Mouse (Mus musculus): Measurements from ENCODE around the gene Mark3. TPM values are rescaled to one million over a fixed set of nuclear protein-coding genes. Genes with fewer than 3 reads are reported as not detected.

The Mark3 gene
- polyA plus RNA-seq, 1 experiment, result 80.0 TPM

- Histone ChIP-seq H3K27me3 (ENCODE audit: control insufficient read depth, insufficient read depth, low read length) (no peaks in the 10 kb centered on the region), H3K4me3 (replicated peaks; ENCODE audit: insufficient read depth, low read depth, low read length) (no peak overlapping the region), H3K27ac (ENCODE audit: insufficient read depth, low read length) (no peak overlapping the region), H3K4me1 (ENCODE audit: control insufficient read depth, insufficient read depth, low read length) (no peaks in the 10 kb centered on the region)
- TF ChIP-seq POLR2A (IDR thresholded peaks at IDR 0.05; ENCODE audit: borderline replicate concordance, insufficient read depth, low read length) (no peak), CTCF (IDR thresholded peaks at IDR 0.05; ENCODE audit: borderline replicate concordance, insufficient read depth, low read depth, low read length) (no peak)
- no peak for DNase-seq
- WGBS, result 56% methylated on average over 4 of the region's 4 CpGs
These were observed 12.0 kb upstream of the Mark3 start for GRCm38 (mm10) chr12:111562276-111562814.

GRCm38 (mm10) chr12:111563076-111563629 is 11.2 kb upstream of the Mark3 start:
- TF ChIP-seq CTCF (IDR thresholded peaks at IDR 0.05; ENCODE audit: borderline replicate concordance, insufficient read depth, low read depth, low read length) (no peak), POLR2A (IDR thresholded peaks at IDR 0.05; ENCODE audit: borderline replicate concordance, insufficient read depth, low read length) (no peak)
- H3K27me3 ChIP-seq (ENCODE audit: control insufficient read depth, insufficient read depth, low read length), result no peaks in the 10 kb centered on the region
- H3K4me1 ChIP-seq (ENCODE audit: control insufficient read depth, insufficient read depth, low read length), result no peaks in the 10 kb centered on the region
- 51% methylated on average over 5 of the region's 5 CpGs for WGBS
- DNase-seq, result no peak
- H3K27ac ChIP-seq (ENCODE audit: insufficient read depth, low read length), result no peak overlapping the region
- H3K4me3 ChIP-seq (replicated peaks; ENCODE audit: insufficient read depth, low read depth, low read length), result no peak overlapping the region

- H3K27ac ChIP-seq (ENCODE audit: insufficient read depth, low read length), result no peak overlapping the region
- TF ChIP-seq POLR2A (IDR thresholded peaks at IDR 0.05; ENCODE audit: borderline replicate concordance, insufficient read depth, low read length), result no peak
- no peak for TF ChIP-seq CTCF (IDR thresholded peaks at IDR 0.05; ENCODE audit: borderline replicate concordance, insufficient read depth, low read depth, low read length)
- no peak overlapping the region for H3K4me3 ChIP-seq (replicated peaks; ENCODE audit: insufficient read depth, low read depth, low read length)
- no peaks in the 10 kb centered on the region; the same call in 1 of the 2 replicates for H3K4me1 ChIP-seq (ENCODE audit: control insufficient read depth, insufficient read depth, low read length)
- no peak for DNase-seq
- no peaks in the 10 kb centered on the region for H3K27me3 ChIP-seq (ENCODE audit: control insufficient read depth, insufficient read depth, low read length)
- 60% methylated on average over 5 of the region's 5 CpGs for WGBS
These were observed 9.0 kb upstream of the Mark3 start for GRCm38 (mm10) chr12:111565363-111565762.

- Histone ChIP-seq H3K4me1 (ENCODE audit: control insufficient read depth, insufficient read depth, low read length) (peaks cover 6% of the 10 kb centered on the region), H3K4me3 (replicated peaks; ENCODE audit: insufficient read depth, low read depth, low read length) (no peak overlapping the region), H3K27me3 (ENCODE audit: control insufficient read depth, insufficient read depth, low read length) (no peaks in the 10 kb centered on the region), H3K27ac (ENCODE audit: insufficient read depth, low read length) (no peak overlapping the region)
- TF ChIP-seq CTCF (IDR thresholded peaks at IDR 0.05; ENCODE audit: borderline replicate concordance, insufficient read depth, low read depth, low read length), result no peak
- no peak for TF ChIP-seq POLR2A (IDR thresholded peaks at IDR 0.05; ENCODE audit: borderline replicate concordance, insufficient read depth, low read length)
- no peak for DNase-seq
- 63% methylated on average over 11 of the region's 11 CpGs for WGBS
These were observed 5.5 kb upstream of the Mark3 start for GRCm38 (mm10) chr12:111568836-111569235.

- no peak for TF ChIP-seq POLR2A (IDR thresholded peaks at IDR 0.05; ENCODE audit: borderline replicate concordance, insufficient read depth, low read length)
- TF ChIP-seq CTCF (IDR thresholded peaks at IDR 0.05; ENCODE audit: borderline replicate concordance, insufficient read depth, low read depth, low read length), result no peak
- WGBS, result 83% methylated on average over 7 of the region's 7 CpGs
- H3K4me1 ChIP-seq (ENCODE audit: control insufficient read depth, insufficient read depth, low read length), result peaks cover 6% of the 10 kb centered on the region
- no peak overlapping the region for H3K4me3 ChIP-seq (replicated peaks; ENCODE audit: insufficient read depth, low read depth, low read length)
- no peak overlapping the region for H3K27ac ChIP-seq (ENCODE audit: insufficient read depth, low read length)
- no peak for DNase-seq
- no peaks in the 10 kb centered on the region for H3K27me3 ChIP-seq (ENCODE audit: control insufficient read depth, insufficient read depth, low read length)
These were observed 1.9 kb upstream of the Mark3 start for GRCm38 (mm10) chr12:111572406-111572805.

- H3K4me3 ChIP-seq (replicated peaks; ENCODE audit: insufficient read depth, low read depth, low read length), result peak overlapping the region; percentile 85
- no peak overlapping the region for H3K27ac ChIP-seq (ENCODE audit: insufficient read depth, low read length)
- H3K4me1 ChIP-seq (ENCODE audit: control insufficient read depth, insufficient read depth, low read length), result peaks cover 8% of the 10 kb centered on the region
- TF ChIP-seq CTCF (IDR thresholded peaks at IDR 0.05; ENCODE audit: borderline replicate concordance, insufficient read depth, low read depth, low read length) (no peak), POLR2A (IDR thresholded peaks at IDR 0.05; ENCODE audit: borderline replicate concordance, insufficient read depth, low read length) (no peak)
- 25% methylated on average over 6 of the region's 6 CpGs for WGBS
- DNase-seq, result peak in 1 of 2 experiments; percentile 16
- no peaks in the 10 kb centered on the region for H3K27me3 ChIP-seq (ENCODE audit: control insufficient read depth, insufficient read depth, low read length)
These were observed 1.0 kb upstream of the Mark3 start for GRCm38 (mm10) chr12:111573315-111573714.

GRCm38 (mm10) chr12:111574887-111575838 is 840 bp downstream of the Mark3 start:
- peak overlapping the region; percentile 85 for H3K4me3 ChIP-seq (replicated peaks; ENCODE audit: insufficient read depth, low read depth, low read length)
- H3K27me3 ChIP-seq (ENCODE audit: control insufficient read depth, insufficient read depth, low read length), result no peaks in the 10 kb centered on the region
- H3K4me1 ChIP-seq (ENCODE audit: control insufficient read depth, insufficient read depth, low read length), result peaks cover 12% of the 10 kb centered on the region
- H3K27ac ChIP-seq (ENCODE audit: insufficient read depth, low read length), result peak overlapping the region; percentile 89
- under 1% methylated on average over 58 of the region's 58 CpGs for WGBS
- peak; percentile 60 to 65 for DNase-seq
- TF ChIP-seq CTCF (IDR thresholded peaks at IDR 0.05; ENCODE audit: borderline replicate concordance, insufficient read depth, low read depth, low read length), result no peak
- TF ChIP-seq POLR2A (IDR thresholded peaks at IDR 0.05; ENCODE audit: borderline replicate concordance, insufficient read depth, low read length), result 0 out of 2 replicates have a peak, but pooled peaks have one; percentile 9
